Mouse (Mus musculus) heart, adult 2 months (tissue): ENCODE results near the gene Zkscan2.

Experiments used
- CTCF ChIP-seq: fragments of 200-600 bp; IDR thresholded peaks from 2 replicates; pipeline ENCODE4 v1.8.1; 2022; ENCODE audit warnings: antibody characterized with exemption, mild to moderate bottlenecking, moderate library complexity
- POLR2A ChIP-seq: fragments of 200-500 bp; IDR thresholded peaks from 2 replicates; pipeline ENCODE4 v1.6.1; 2011; ENCODE audit warnings: mild to moderate bottlenecking, low read depth, low read length, control low read depth; ENCODE audit not compliant: insufficient read depth

GRCm38 (mm10) chr7:123431206-123431605, 69.0 kb downstream of the Zkscan2 start:
- TF ChIP-seq POLR2A (no peak), CTCF (no peak)
